Mouse (Mus musculus): ENCODE results near the gene Fam187b. TPM values are rescaled to one million over a fixed set of nuclear protein-coding genes. Genes with fewer than 3 reads are reported as not detected.
A peak's percentile ranks its signal among the peaks of the same experiment; 100 is the strongest.
"Not testable (repeated sequence)": the region's sequence is repeated elsewhere in the genome, so short reads cannot be mapped to it uniquely, and the experiment has no call there.

The Fam187b gene
- polyA plus RNA-seq (2016; fragmentation: Nextera tagmentation; extraction: Ambion mirVana): 0.82 and 1.2 TPM in 2 replicates

DNA sequence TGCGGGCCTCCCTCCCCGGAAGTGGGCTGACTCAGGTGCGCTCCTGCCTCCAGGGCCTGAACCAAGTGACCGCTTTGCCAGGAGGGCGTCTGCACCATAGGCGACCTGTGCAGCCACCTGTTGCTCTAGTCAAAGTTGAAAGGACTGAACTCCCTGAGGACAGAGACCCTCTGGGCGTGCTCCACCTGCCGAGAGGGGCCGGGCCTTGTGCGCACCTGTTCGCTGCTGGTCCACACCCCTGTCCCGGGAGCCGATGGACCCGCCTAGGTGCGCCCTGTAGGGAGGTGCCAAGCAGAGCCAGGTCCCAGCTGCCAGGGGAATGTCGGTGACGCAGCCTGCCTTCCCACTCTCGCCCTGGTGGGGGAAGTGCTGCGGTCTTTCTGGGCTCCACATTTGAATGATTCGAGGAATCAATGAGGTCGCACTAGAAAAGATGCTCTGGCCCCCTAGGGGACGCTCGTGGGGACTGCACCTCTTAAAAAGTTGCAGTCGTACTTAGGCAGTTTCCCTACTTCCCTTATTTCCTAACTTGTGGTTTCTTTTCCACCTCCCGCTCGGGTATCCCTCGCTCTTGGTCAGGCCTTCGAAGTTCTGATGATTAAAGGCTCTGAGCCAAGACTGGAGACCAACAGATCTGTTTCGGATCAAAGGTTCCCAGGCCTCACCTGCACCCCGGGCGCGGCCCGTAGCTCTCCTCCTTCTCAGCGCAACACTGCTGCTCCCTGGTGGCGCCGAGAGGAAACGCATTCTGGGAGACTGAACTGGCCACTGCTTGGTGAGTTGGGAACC is at the start of gene Fam187b:
Gene Fam187b, plus strand, starts transcription at position 290 of the 789 bp plus-strand sequence.
- Histone ChIP-seq H3K27me3 (peaks cover 22% of the 10 kb centered on the region), H3K9me3 (no peaks in the 10 kb centered on the region), H3K9ac (peak within 1 kb of the TSS; percentile 61), H3K36me3 (replicated peaks) (no peaks in the 10 kb centered on the region; the same call in 1 of the 2 replicates), H3K4me3 (replicated peaks) (peak within 1 kb of the TSS; percentile 45), H3K4me2 (peak within 1 kb of the TSS; percentile 78), H3K4me1 (peaks cover 12% of the 10 kb centered on the region), H3K27ac (no peak within 1 kb of the TSS)
- peak; percentile 87 for ATAC-seq (ENCODE audit: low FRiP score)
- WGBS: under 1% methylated on average over 37 of the region's 37 CpGs

DNA sequence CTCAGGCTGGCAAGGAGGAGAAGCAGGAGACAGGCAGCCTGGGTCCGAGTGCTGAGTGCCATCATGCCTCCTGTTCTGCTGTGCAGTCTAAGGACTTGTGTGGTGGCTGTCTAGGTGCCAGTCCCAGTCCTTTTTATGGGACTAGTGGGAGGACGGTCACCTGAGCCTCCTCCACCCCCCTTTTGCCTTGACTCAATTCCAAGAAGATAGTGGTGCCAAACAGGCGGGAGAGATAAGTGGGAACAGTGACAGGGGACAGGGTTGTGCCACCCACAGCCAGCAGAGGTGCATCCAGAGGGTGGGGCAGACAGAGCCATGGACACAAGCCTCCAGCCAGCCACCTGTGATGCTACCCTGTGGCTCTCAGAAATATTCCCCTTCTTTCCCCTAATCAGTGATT is 49.5 kb upstream of the Fam187b start:
- Histone ChIP-seq H3K9ac (no peak overlapping the region), H3K4me2 (no peak overlapping the region), H3K27me3 (no peaks in the 10 kb centered on the region), H3K4me3 (replicated peaks) (no peak overlapping the region), H3K9me3 (no peaks in the 10 kb centered on the region), H3K27ac (no peak overlapping the region), H3K4me1 (no peaks in the 10 kb centered on the region), H3K36me3 (replicated peaks) (no peaks in the 10 kb centered on the region)
- ATAC-seq (ENCODE audit: low FRiP score): no peak
- 69% methylated on average over 3 of the region's 3 CpGs for WGBS

- not testable (repeated sequence) for H3K4me3 ChIP-seq (replicated peaks); H3K9me3 ChIP-seq; ATAC-seq (ENCODE audit: low FRiP score); H3K9ac ChIP-seq; H3K27ac ChIP-seq; H3K36me3 ChIP-seq (replicated peaks); H3K4me1 ChIP-seq; H3K27me3 ChIP-seq; H3K4me2 ChIP-seq
- WGBS: 83% methylated on average over 2 of the region's 2 CpGs
Observed at GRCm38 (mm10) chr7:30924581-30924980, 49.0 kb upstream of the Fam187b start, which contains the start of gene Hamp2. Gene Hamp2, minus strand, starts transcription at chr7:30924681.

- H3K4me1 ChIP-seq: not testable (repeated sequence)
Observed at GRCm38 (mm10) chr7:30935422-30936099, 38.0 kb upstream of the Fam187b start.

GRCm38 (mm10) chr7:30940070-30940469 is 33.5 kb upstream of the Fam187b start:
- H3K36me3 ChIP-seq (replicated peaks); H3K4me1 ChIP-seq; H3K27ac ChIP-seq; ATAC-seq (ENCODE audit: low FRiP score); H3K27me3 ChIP-seq; H3K9me3 ChIP-seq; H3K9ac ChIP-seq; H3K4me2 ChIP-seq; H3K4me3 ChIP-seq (replicated peaks): not testable (repeated sequence)
- 80% methylated on average over 1 of the region's 1 CpGs for WGBS

More at GRCm38 (mm10) chr7:30935422-30936099, 38.0 kb upstream of the Fam187b start:
- H3K9me3 ChIP-seq; H3K4me3 ChIP-seq (replicated peaks); H3K36me3 ChIP-seq (replicated peaks); H3K4me2 ChIP-seq; H3K9ac ChIP-seq; H3K27ac ChIP-seq; H3K27me3 ChIP-seq; ATAC-seq (ENCODE audit: low FRiP score): not testable (repeated sequence)
- 81% methylated on average over 6 of the region's 6 CpGs for WGBS

- not testable (repeated sequence) for H3K4me2 ChIP-seq; H3K9ac ChIP-seq; H3K4me3 ChIP-seq (replicated peaks); H3K27me3 ChIP-seq; H3K27ac ChIP-seq; H3K4me1 ChIP-seq; ATAC-seq (ENCODE audit: low FRiP score); H3K9me3 ChIP-seq
- peaks cover 15% of the 10 kb centered on the region for H3K36me3 ChIP-seq (replicated peaks)
- WGBS: 54% methylated on average over 3 of the region's 3 CpGs
Observed at GRCm38 (mm10) chr7:30942365-30942764, 31.2 kb upstream of the Fam187b start.

- H3K4me1 ChIP-seq: no peaks in the 10 kb centered on the region
- no peak within 1 kb of the TSS for H3K4me3 ChIP-seq (replicated peaks)
- peaks cover 20% of the 10 kb centered on the region for H3K36me3 ChIP-seq (replicated peaks)
- H3K9ac ChIP-seq: no peak within 1 kb of the TSS
- H3K9me3 ChIP-seq: no peaks in the 10 kb centered on the region
- 73% methylated on average over 9 of the region's 9 CpGs for WGBS
- H3K27me3 ChIP-seq: no peaks in the 10 kb centered on the region
- no peak for ATAC-seq (ENCODE audit: low FRiP score)
- no peak within 1 kb of the TSS for H3K27ac ChIP-seq
- no peak within 1 kb of the TSS for H3K4me2 ChIP-seq
Observed at GRCm38 (mm10) chr7:30943909-30944635, 29.5 kb upstream of the Fam187b start, which contains the start of gene Hamp. Gene Hamp, minus strand, starts transcription at chr7:30944032.

DNA sequence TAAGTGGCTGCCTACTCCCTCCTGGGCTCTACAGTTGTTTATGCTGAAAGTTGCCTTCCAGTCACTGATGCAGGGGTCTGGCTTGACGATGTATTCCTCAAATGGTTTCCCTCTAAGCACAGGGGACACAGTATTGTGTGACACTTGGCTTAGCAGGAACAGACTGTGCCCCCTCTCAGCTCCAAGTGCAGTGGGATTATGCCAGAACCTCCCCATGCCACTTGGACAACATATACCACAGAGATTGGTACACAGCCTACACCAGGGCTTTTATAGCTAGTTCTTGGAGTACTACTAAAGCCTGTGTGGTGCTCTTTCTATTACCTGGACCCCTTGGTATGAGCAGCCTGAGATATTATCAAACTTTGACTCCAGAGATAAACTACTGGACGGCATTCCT is 28.9 kb upstream of the Fam187b start:
- not testable (repeated sequence) for ATAC-seq (ENCODE audit: low FRiP score); H3K27ac ChIP-seq; H3K27me3 ChIP-seq; H3K4me2 ChIP-seq; H3K4me3 ChIP-seq (replicated peaks); H3K4me1 ChIP-seq; H3K9ac ChIP-seq; H3K9me3 ChIP-seq
- 82% methylated on average over 2 of the region's 2 CpGs for WGBS
- peaks cover 26% of the 10 kb centered on the region for H3K36me3 ChIP-seq (replicated peaks)

DNA sequence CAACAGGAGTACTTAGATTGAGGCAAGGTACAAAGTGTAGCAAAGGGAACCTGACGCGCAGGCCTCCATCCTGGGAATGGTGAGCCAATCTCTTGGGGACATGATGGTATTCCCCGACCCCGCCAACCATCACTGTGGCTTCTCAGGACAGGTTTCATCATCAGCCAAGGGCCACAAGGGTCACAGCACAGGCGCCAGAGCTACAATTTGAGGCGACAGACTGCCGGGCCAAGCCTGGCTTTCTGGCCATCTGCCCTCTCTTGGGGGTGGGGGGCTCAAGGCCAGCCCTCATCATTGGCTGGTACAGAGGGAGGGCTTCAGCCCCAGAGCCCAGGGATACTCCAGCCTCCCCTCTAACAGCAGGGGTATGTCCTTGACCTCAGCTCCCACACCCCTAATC is 28.1 kb upstream of the Fam187b start:
- peaks cover 33% of the 10 kb centered on the region for H3K36me3 ChIP-seq (replicated peaks)
- not testable (repeated sequence) for H3K27ac ChIP-seq; H3K27me3 ChIP-seq; H3K9me3 ChIP-seq; H3K4me3 ChIP-seq (replicated peaks); H3K9ac ChIP-seq; H3K4me1 ChIP-seq; H3K4me2 ChIP-seq
- 0 out of 2 replicates have a peak, but pooled peaks have one; percentile 23 for ATAC-seq (ENCODE audit: low FRiP score)
- 94% methylated on average over 7 of the region's 7 CpGs for WGBS

GRCm38 (mm10) chr7:30945876-30946275 is 27.7 kb upstream of the Fam187b start:
- 0 out of 2 replicates have a peak, but pooled peaks have one; percentile 23 for ATAC-seq (ENCODE audit: low FRiP score)
- Histone ChIP-seq H3K4me2 (no peak overlapping the region), H3K27ac (no peak overlapping the region), H3K27me3 (no peaks in the 10 kb centered on the region), H3K4me1 (no peaks in the 10 kb centered on the region), H3K9me3 (no peaks in the 10 kb centered on the region), H3K9ac (no peak overlapping the region), H3K4me3 (replicated peaks) (no peak overlapping the region), H3K36me3 (replicated peaks) (peaks cover 37% of the 10 kb centered on the region)
- WGBS: 97% methylated on average over 7 of the region's 7 CpGs

DNA sequence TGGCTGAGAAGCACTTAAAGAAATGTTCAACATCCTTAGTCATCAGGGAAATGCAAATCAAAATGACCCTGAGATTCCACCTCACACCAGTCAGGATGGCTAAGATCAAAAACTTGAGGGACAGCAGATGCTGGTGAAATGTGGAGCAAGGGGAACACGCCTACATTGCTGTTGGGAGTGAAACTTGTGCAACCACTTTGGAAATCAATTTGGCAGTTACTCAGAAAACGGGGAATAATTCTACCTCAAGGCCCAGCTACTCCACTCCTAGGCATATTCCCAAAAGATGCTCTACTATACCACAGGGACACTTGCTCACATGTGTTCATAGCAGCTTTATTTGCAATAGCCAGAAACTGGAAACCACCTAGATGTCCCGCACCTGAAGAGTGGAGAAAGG is 23.7 kb upstream of the Fam187b start:
- H3K4me1 ChIP-seq; H3K4me3 ChIP-seq (replicated peaks); ATAC-seq (ENCODE audit: low FRiP score); H3K27ac ChIP-seq; H3K27me3 ChIP-seq; H3K4me2 ChIP-seq; H3K9me3 ChIP-seq; H3K9ac ChIP-seq: not testable (repeated sequence)
- 87% methylated on average over 3 of the region's 3 CpGs for WGBS
- H3K36me3 ChIP-seq (replicated peaks): peaks cover 76% of the 10 kb centered on the region
